Mouse (Mus musculus) erythroblast, embryonic 14.5 days (primary cell): ENCODE measurements around the gene Aktip. TPM values are rescaled to one million over a fixed set of nuclear protein-coding genes. Genes with fewer than 3 reads are reported as not detected.

Experiments used
- H3K27me3 ChIP-seq: 2 replicates; pipeline ENCODE4 v1.6.1; 2012; ENCODE audit warnings: inconsistent platforms; ENCODE audit not compliant: control insufficient read depth
- H3K36me3 ChIP-seq: 2 replicates; pipeline ENCODE4 v1.6.1; 2012; ENCODE audit warnings: mild to moderate bottlenecking, inconsistent platforms; ENCODE audit not compliant: control insufficient read depth
- H3K4me1 ChIP-seq: 2 replicates; pipeline ENCODE4 v1.6.1; 2012; ENCODE audit warnings: inconsistent platforms; ENCODE audit not compliant: control insufficient read depth
- H3K4me3 ChIP-seq: replicated peaks from 2 replicates; pipeline ENCODE3; 2012; ENCODE audit warnings: moderate library complexity, mild to moderate bottlenecking, inconsistent platforms
- H3K9me3 ChIP-seq: 2 replicates; pipeline ENCODE4 v1.6.1; 2012; ENCODE audit warnings: low read length, inconsistent platforms, mixed read lengths; ENCODE audit not compliant: control insufficient read depth
- GATA1 ChIP-seq: IDR thresholded peaks from 2 replicates; pipeline ENCODE4 v1.6.1; 2012; ENCODE audit warnings: low read length, inconsistent platforms, mixed read lengths
- TAL1 ChIP-seq: IDR thresholded peaks from 3 replicates; pipeline ENCODE4 v1.6.1; 2012; ENCODE audit warnings: low read length, inconsistent platforms, mixed read lengths
- polyA plus RNA-seq: library from polyadenylated mRNA; stranded (reverse); fragments of >175 nt; gene quantifications from 2 replicates; pipeline ENCODE4 v1.2.3, GENCODE M21; 2012

Aktip gene
- not detected in 2 replicates for polyA plus RNA-seq

GRCm38 (mm10) chr8:91199876-91200275 lies at the start of gene Aktip:
Aktip (minus strand) TSS chr8:91199976.
- no peaks in the 10 kb centered on the region for H3K27me3 ChIP-seq
- H3K36me3 ChIP-seq: no peaks in the 10 kb centered on the region
- no peaks in the 10 kb centered on the region for H3K4me1 ChIP-seq
- H3K4me3 ChIP-seq: no peak within 1 kb of the TSS
- TF ChIP-seq GATA1 (no peak), TAL1 (no peak)
- no peaks in the 10 kb centered on the region for H3K9me3 ChIP-seq

GRCm38 (mm10) chr8:91245821-91246454 lies 46.2 kb upstream of the Aktip start:
- H3K4me3 ChIP-seq: no peak overlapping the region
- no peak for TF ChIP-seq TAL1
- TF ChIP-seq GATA1: no peak
- no peaks in the 10 kb centered on the region for H3K9me3 ChIP-seq
- H3K36me3 ChIP-seq: no peaks in the 10 kb centered on the region
- no peaks in the 10 kb centered on the region for H3K27me3 ChIP-seq
- no peaks in the 10 kb centered on the region for H3K4me1 ChIP-seq

GRCm38 (mm10) chr8:91242721-91243120 lies 42.9 kb upstream of the Aktip start:
- H3K27me3 ChIP-seq: no peaks in the 10 kb centered on the region
- TF ChIP-seq TAL1 (no peak), GATA1 (no peak)

GRCm38 (mm10) chr8:91241873-91242519 lies 42.2 kb upstream of the Aktip start:
- TF ChIP-seq GATA1 (no peak), TAL1 (no peak)
- Histone ChIP-seq H3K9me3 (no peaks in the 10 kb centered on the region), H3K36me3 (no peaks in the 10 kb centered on the region), H3K4me3 (no peak overlapping the region), H3K4me1 (no peaks in the 10 kb centered on the region), H3K27me3 (no peaks in the 10 kb centered on the region)

More at GRCm38 (mm10) chr8:91242721-91243120, 42.9 kb upstream of the Aktip start:
- Histone ChIP-seq H3K36me3 (no peaks in the 10 kb centered on the region), H3K4me3 (no peak overlapping the region), H3K4me1 (no peaks in the 10 kb centered on the region), H3K9me3 (no peaks in the 10 kb centered on the region)

- no peaks in the 10 kb centered on the region for H3K27me3 ChIP-seq
- H3K9me3 ChIP-seq: no peaks in the 10 kb centered on the region
- no peaks in the 10 kb centered on the region for H3K36me3 ChIP-seq
- H3K4me3 ChIP-seq: no peak overlapping the region
- no peak for TF ChIP-seq TAL1
- TF ChIP-seq GATA1: no peak
- no peaks in the 10 kb centered on the region for H3K4me1 ChIP-seq
Measured at GRCm38 (mm10) chr8:91241371-91241770, 41.6 kb upstream of the Aktip start.

GRCm38 (mm10) chr8:91237191-91237590 lies 37.4 kb upstream of the Aktip start:
- Histone ChIP-seq H3K4me3 (no peak overlapping the region), H3K36me3 (no peaks in the 10 kb centered on the region), H3K4me1 (no peaks in the 10 kb centered on the region), H3K9me3 (no peaks in the 10 kb centered on the region), H3K27me3 (no peaks in the 10 kb centered on the region)
- no peak for TF ChIP-seq GATA1
- TF ChIP-seq TAL1: no peak

- no peaks in the 10 kb centered on the region for H3K27me3 ChIP-seq
- H3K9me3 ChIP-seq: no peaks in the 10 kb centered on the region
- H3K4me3 ChIP-seq: no peak overlapping the region
- TF ChIP-seq TAL1: no peak
- TF ChIP-seq GATA1: no peak
- H3K36me3 ChIP-seq: no peaks in the 10 kb centered on the region
- no peaks in the 10 kb centered on the region for H3K4me1 ChIP-seq
Measured at GRCm38 (mm10) chr8:91234097-91234496, 34.3 kb upstream of the Aktip start.

- Histone ChIP-seq H3K9me3 (no peaks in the 10 kb centered on the region), H3K4me3 (no peak overlapping the region), H3K27me3 (no peaks in the 10 kb centered on the region), H3K36me3 (no peaks in the 10 kb centered on the region), H3K4me1 (peaks cover 2% of the 10 kb centered on the region; the same call in 1 of the 2 replicates)
- TF ChIP-seq GATA1 (no peak), TAL1 (no peak)
Measured at GRCm38 (mm10) chr8:91227421-91227841, 27.7 kb upstream of the Aktip start.

GRCm38 (mm10) chr8:91224227-91224626 lies 24.5 kb upstream of the Aktip start:
- peaks cover 2% of the 10 kb centered on the region; the same call in 1 of the 2 replicates for H3K4me1 ChIP-seq
- H3K9me3 ChIP-seq: no peaks in the 10 kb centered on the region
- H3K4me3 ChIP-seq: no peak overlapping the region
- no peaks in the 10 kb centered on the region for H3K27me3 ChIP-seq
- H3K36me3 ChIP-seq: no peaks in the 10 kb centered on the region
- TF ChIP-seq GATA1 (no peak), TAL1 (no peak)
